Mouse (Mus musculus) embryonic facial prominence, embryonic 14.5 days (tissue): ENCODE measurements at regions not wholly inside any gene's neighbourhood (a gene's known extent, or its start where the extent isn't known, plus 50 kb on each side); places are given as distances from the start of the nearest gene placed in this dataset.

Source experiments
- ATAC-seq: fragments of 200-750 bp; cut with Nextera tagmentation; 2 replicates; pipeline ENCODE4 v1.8.0; 2017; ENCODE audit warnings: low read depth, moderate number of reproducible peaks, moderate TSS enrichment
- DNase-seq: peaks from one replicate; pipeline ENCODE4 v3.0.0-alpha.2; 2015; ENCODE audit warnings: low spot score
- H3K27ac ChIP-seq: fragments of 300-500 bp; sonication (generic); replicated peaks from 2 replicates; pipeline ENCODE4 v1.5.1; 2014; ENCODE audit warnings: low read depth, mild to moderate bottlenecking, low read length, moderate library complexity
- H3K27me3 ChIP-seq: fragments of 300-500 bp; sonication (generic); replicated peaks from 2 replicates; pipeline ENCODE4 v1.6.1; 2014; ENCODE audit warnings: low read length; ENCODE audit not compliant: control insufficient read depth, insufficient read depth
- H3K36me3 ChIP-seq: fragments of 300-500 bp; sonication (generic); 2 replicates; pipeline ENCODE4 v1.6.1; 2014; ENCODE audit warnings: low read length, mixed read lengths; ENCODE audit not compliant: control insufficient read depth, insufficient read depth
- H3K4me1 ChIP-seq: fragments of 300-500 bp; sonication (generic); 2 replicates; pipeline ENCODE4 v1.6.1; 2014; ENCODE audit warnings: antibody characterized with exemption, low read length; ENCODE audit not compliant: control insufficient read depth, insufficient read depth
- H3K4me2 ChIP-seq: fragments of 300-500 bp; sonication (generic); 2 replicates; pipeline ENCODE4 v1.6.1; 2014; ENCODE audit warnings: low read depth, mild to moderate bottlenecking, low read length, moderate library complexity, mixed read lengths
- H3K4me3 ChIP-seq: fragments of 300-500 bp; sonication (generic); 2 replicates; pipeline ENCODE4 v1.5.1; 2014; ENCODE audit warnings: low read depth, mild to moderate bottlenecking, low read length
- H3K9ac ChIP-seq: fragments of 300-500 bp; sonication (generic); 2 replicates; pipeline ENCODE4 v1.6.1; 2014; ENCODE audit warnings: low read depth, mild to moderate bottlenecking, low read length, moderate library complexity, mixed read lengths
- H3K9me3 ChIP-seq: fragments of 300-500 bp; sonication (generic); 2 replicates; pipeline ENCODE4 v1.6.1; 2016; ENCODE audit warnings: low read length; ENCODE audit not compliant: control insufficient read depth
- WGBS: fragments of 180-500 bp; shearing (Covaris S2); extraction: QIAGEN DNeasy Blood & Tissue Kit; methylation state at CpG from one replicate; pipeline ENCODE4 v1.1.7; 2014; 5-methylcytosine and 5-hydroxymethylcytosine counted together

DNA sequence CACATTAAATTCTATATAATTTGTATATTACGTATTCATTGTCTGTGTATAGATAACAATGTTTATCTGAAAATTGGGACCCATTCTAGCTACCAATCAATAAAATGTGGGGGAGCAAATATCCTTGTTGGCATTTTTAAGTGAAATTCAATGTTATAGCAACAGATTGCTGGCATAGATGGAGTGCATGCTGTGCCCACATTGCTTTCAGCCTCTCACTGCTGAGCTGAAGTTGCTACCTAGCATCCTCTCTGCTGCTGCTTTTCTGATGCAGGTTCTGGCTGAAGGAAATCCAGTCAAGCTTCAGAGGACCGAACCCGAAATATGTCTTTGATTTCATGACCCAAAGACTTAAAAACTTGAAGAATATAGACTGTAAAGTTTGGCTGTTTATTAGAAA is 80.0 kb upstream of the Scel start:
- no peak overlapping the region for H3K4me3 ChIP-seq
- ATAC-seq (no peak), DNase-seq (no peak)
- no peak overlapping the region for H3K9ac ChIP-seq
- no peak overlapping the region for H3K27ac ChIP-seq
- no peaks in the 10 kb centered on the region for H3K9me3 ChIP-seq
- no peaks in the 10 kb centered on the region for H3K36me3 ChIP-seq
- H3K27me3 ChIP-seq: no peaks in the 10 kb centered on the region
- no peaks in the 10 kb centered on the region for H3K4me1 ChIP-seq
- WGBS: 79% methylated on average over 3 of the region's 3 CpGs
- no peak overlapping the region for H3K4me2 ChIP-seq

GRCm38 (mm10) chr14:103427873-103428272 is 81.3 kb upstream of the Mycbp2 start:
- H3K9me3 ChIP-seq: no peaks in the 10 kb centered on the region
- H3K27ac ChIP-seq: no peak overlapping the region
- no peaks in the 10 kb centered on the region for H3K4me1 ChIP-seq
- no peak overlapping the region for H3K4me2 ChIP-seq
- no peaks in the 10 kb centered on the region for H3K36me3 ChIP-seq
- no peak for DNase-seq
- H3K9ac ChIP-seq: no peak overlapping the region
- no peaks in the 10 kb centered on the region; the same call in 1 of the 2 replicates for H3K27me3 ChIP-seq
- no peak for ATAC-seq
- 82% methylated on average over 2 of the region's 2 CpGs for WGBS
- no peak overlapping the region for H3K4me3 ChIP-seq

DNA sequence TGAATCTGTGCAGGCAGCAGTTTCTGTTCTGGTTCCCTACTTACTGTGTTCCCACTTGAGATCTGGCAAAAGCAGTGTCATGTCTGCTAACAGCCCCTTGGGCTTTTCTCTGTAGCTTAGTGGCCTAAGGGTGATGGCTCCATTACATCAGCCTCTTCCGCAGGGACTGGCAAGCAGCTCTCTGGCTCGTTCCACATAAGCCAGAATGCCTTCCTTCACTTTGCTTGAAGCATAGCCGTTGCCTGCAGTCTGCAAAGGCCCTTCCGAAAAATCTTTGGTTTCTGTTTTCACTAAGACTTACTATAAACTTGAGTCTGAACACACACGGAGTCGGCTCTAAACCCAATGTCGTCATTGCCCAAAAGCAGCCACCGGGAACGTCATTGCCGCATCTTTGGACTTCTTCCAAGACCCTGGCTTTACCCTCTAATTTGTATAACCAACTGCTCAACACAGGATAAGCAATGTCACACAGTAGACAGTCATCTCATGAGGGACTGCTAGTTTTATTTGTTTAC is 74.8 kb upstream of the Mycbp2 start:
- DNase-seq (peak; percentile 74), ATAC-seq (peak; percentile 68)
- Histone ChIP-seq H3K4me1 (no peaks in the 10 kb centered on the region), H3K4me2 (peak overlapping the region; percentile 46), H3K9me3 (no peaks in the 10 kb centered on the region), H3K9ac (peak overlapping the region; percentile 38; the same call in 1 of the 2 replicates), H3K27me3 (no peaks in the 10 kb centered on the region; the same call in 1 of the 2 replicates), H3K4me3 (peak overlapping the region; percentile 18; the same call in 1 of the 2 replicates), H3K27ac (no peak overlapping the region; the same call in 1 of the 2 replicates), H3K36me3 (no peaks in the 10 kb centered on the region)
- 48% methylated on average over 10 of the region's 10 CpGs for WGBS

- no peaks in the 10 kb centered on the region for H3K4me1 ChIP-seq
- 84% methylated on average over 12 of the region's 12 CpGs for WGBS
- H3K9me3 ChIP-seq: no peaks in the 10 kb centered on the region
- DNase-seq (no peak), ATAC-seq (no peak)
- H3K9ac ChIP-seq: no peak overlapping the region
- no peaks in the 10 kb centered on the region for H3K36me3 ChIP-seq
- no peak overlapping the region for H3K4me2 ChIP-seq
- H3K4me3 ChIP-seq: no peak overlapping the region
- no peaks in the 10 kb centered on the region for H3K27me3 ChIP-seq
- no peak overlapping the region for H3K27ac ChIP-seq
These were observed 70.8 kb upstream of the Mycbp2 start for GRCm38 (mm10) chr14:103417110-103418061.

- no peaks in the 10 kb centered on the region for H3K4me1 ChIP-seq
- no peaks in the 10 kb centered on the region for H3K36me3 ChIP-seq
- H3K4me3 ChIP-seq: no peak overlapping the region
- no peaks in the 10 kb centered on the region for H3K9me3 ChIP-seq
- WGBS: 65% methylated on average over 2 of the region's 2 CpGs
- no peaks in the 10 kb centered on the region for H3K27me3 ChIP-seq
- DNase-seq (no peak), ATAC-seq (no peak)
- no peak overlapping the region for H3K9ac ChIP-seq
- H3K27ac ChIP-seq: no peak overlapping the region
- H3K4me2 ChIP-seq: no peak overlapping the region
These were observed 58.0 kb upstream of the Mycbp2 start for GRCm38 (mm10) chr14:103404611-103405010.

- Histone ChIP-seq H3K27me3 (no peaks in the 10 kb centered on the region), H3K9ac (no peak overlapping the region), H3K27ac (no peak overlapping the region), H3K4me1 (no peaks in the 10 kb centered on the region), H3K36me3 (no peaks in the 10 kb centered on the region), H3K9me3 (no peaks in the 10 kb centered on the region), H3K4me3 (no peak overlapping the region), H3K4me2 (no peak overlapping the region)
- ATAC-seq (no peak), DNase-seq (no peak)
- 64% methylated on average over 3 of the region's 3 CpGs for whole genome bisulfite sequencing
These were observed 56.4 kb upstream of the Mycbp2 start for GRCm38 (mm10) chr14:103403054-103403453.

- Histone ChIP-seq H3K9ac (no peak overlapping the region), H3K4me3 (no peak overlapping the region), H3K27ac (no peak overlapping the region), H3K4me1 (no peaks in the 10 kb centered on the region), H3K27me3 (no peaks in the 10 kb centered on the region), H3K4me2 (no peak overlapping the region), H3K36me3 (no peaks in the 10 kb centered on the region), H3K9me3 (no peaks in the 10 kb centered on the region)
- 66% methylated on average over 2 of the region's 2 CpGs for WGBS
- ATAC-seq (no peak), DNase-seq (no peak)
These were observed 55.4 kb upstream of the Mycbp2 start for GRCm38 (mm10) chr14:103401983-103402382.

- H3K27me3 ChIP-seq: no peaks in the 10 kb centered on the region
- no peak overlapping the region for H3K9ac ChIP-seq
- H3K4me3 ChIP-seq: no peak overlapping the region
- no peaks in the 10 kb centered on the region for H3K4me1 ChIP-seq
- ATAC-seq (no peak), DNase-seq (no peak)
- WGBS: 93% methylated on average over 2 of the region's 2 CpGs
- H3K27ac ChIP-seq: no peak overlapping the region
- no peaks in the 10 kb centered on the region for H3K36me3 ChIP-seq
- no peak overlapping the region for H3K4me2 ChIP-seq
- H3K9me3 ChIP-seq: no peaks in the 10 kb centered on the region
These were observed 54.7 kb upstream of the Mycbp2 start for GRCm38 (mm10) chr14:103401280-103401679.
